Mouse (Mus musculus): ENCODE measurements at regions not wholly inside any gene's neighbourhood (a gene's known extent, or its start where the extent isn't known, plus 50 kb on each side); places are given as distances from the start of the nearest gene placed in this dataset.

GRCm38 (mm10) chr2:133614672-133615071, 62.7 kb downstream of the Bmp2 start:
- no peaks in the 10 kb centered on the region for H3K36me3 ChIP-seq (replicated peaks; ENCODE audit: control insufficient read depth, insufficient read depth)
- H3K4me2 ChIP-seq (replicated peaks) = no peak overlapping the region
- H3K27me3 ChIP-seq (ENCODE audit: control insufficient read depth, insufficient read depth, low read length) = no peaks in the 10 kb centered on the region
- H3K4me1 ChIP-seq (replicated peaks; ENCODE audit: control insufficient read depth, insufficient read depth, low read length) = no peaks in the 10 kb centered on the region
- ATAC-seq (ENCODE audit: low FRiP score) (peak; percentile 43; the same call in 1 of the 2 replicates), DNase-seq (ENCODE audit: low spot score) (peak; percentile 57)
- WGBS = 22% methylated on average over 4 of the region's 4 CpGs
- H3K9me3 ChIP-seq (ENCODE audit: control insufficient read depth, low read length) = no peaks in the 10 kb centered on the region
- H3K9ac ChIP-seq = no peak overlapping the region
- no peak overlapping the region for H3K27ac ChIP-seq
- no peak overlapping the region for H3K4me3 ChIP-seq (replicated peaks; ENCODE audit: low read length)

- Histone ChIP-seq H3K4me3 (replicated peaks; ENCODE audit: low read length) (no peak overlapping the region), H3K9ac (no peak overlapping the region)
Observed at GRCm38 (mm10) chr2:133615299-133615698, 63.3 kb downstream of the Bmp2 start.

DNA sequence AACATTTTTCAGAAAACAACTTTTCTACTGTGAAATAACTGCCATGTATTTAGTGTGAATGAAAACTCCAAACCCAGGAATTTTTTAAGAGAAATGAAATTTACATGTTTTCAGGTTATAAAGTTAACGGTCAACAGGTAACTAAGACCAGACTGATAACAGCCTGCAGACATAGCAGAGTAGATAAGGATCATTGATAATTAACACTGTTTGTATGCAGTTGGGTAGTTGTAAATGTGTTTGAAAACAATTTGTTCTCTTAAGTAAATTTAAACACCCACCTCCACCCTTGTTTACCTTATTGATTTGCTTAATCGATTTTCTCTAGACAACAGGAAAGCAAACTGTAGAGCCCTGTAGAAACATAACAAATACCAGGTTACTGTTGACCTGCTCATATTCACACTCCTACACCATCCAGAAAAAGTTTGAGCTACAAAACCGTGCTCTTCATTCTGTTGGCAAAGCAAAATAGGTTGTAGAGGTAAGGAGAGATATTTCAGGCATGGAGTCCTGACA, 65.4 kb downstream of the Bmp2 start:
- H3K36me3 ChIP-seq (replicated peaks; ENCODE audit: control insufficient read depth, insufficient read depth) = no peaks in the 10 kb centered on the region
- H3K27me3 ChIP-seq (ENCODE audit: control insufficient read depth, insufficient read depth, low read length) = no peaks in the 10 kb centered on the region
- H3K9me3 ChIP-seq (ENCODE audit: control insufficient read depth, low read length) = no peaks in the 10 kb centered on the region
- no peak overlapping the region for H3K9ac ChIP-seq
- ATAC-seq (ENCODE audit: low FRiP score) (no peak), DNase-seq (ENCODE audit: low spot score) (no peak)
- H3K27ac ChIP-seq = no peak overlapping the region
- H3K4me3 ChIP-seq (replicated peaks; ENCODE audit: low read length) = no peak overlapping the region
- H3K4me1 ChIP-seq (replicated peaks; ENCODE audit: control insufficient read depth, insufficient read depth, low read length) = no peaks in the 10 kb centered on the region
- no peak overlapping the region for H3K4me2 ChIP-seq (replicated peaks)
- 89% methylated on average over 3 of the region's 3 CpGs for WGBS

More at GRCm38 (mm10) chr2:133615299-133615698, 63.3 kb downstream of the Bmp2 start:
- Histone ChIP-seq H3K9me3 (ENCODE audit: control insufficient read depth, low read length) (no peaks in the 10 kb centered on the region), H3K36me3 (replicated peaks; ENCODE audit: control insufficient read depth, insufficient read depth) (no peaks in the 10 kb centered on the region), H3K4me1 (replicated peaks; ENCODE audit: control insufficient read depth, insufficient read depth, low read length) (no peaks in the 10 kb centered on the region), H3K27ac (no peak overlapping the region), H3K27me3 (ENCODE audit: control insufficient read depth, insufficient read depth, low read length) (no peaks in the 10 kb centered on the region), H3K4me2 (replicated peaks) (no peak overlapping the region)
- WGBS = 85% methylated on average over 3 of the region's 3 CpGs
- no peak for DNase-seq (ENCODE audit: low spot score)
- no peak for ATAC-seq (ENCODE audit: low FRiP score)

DNA sequence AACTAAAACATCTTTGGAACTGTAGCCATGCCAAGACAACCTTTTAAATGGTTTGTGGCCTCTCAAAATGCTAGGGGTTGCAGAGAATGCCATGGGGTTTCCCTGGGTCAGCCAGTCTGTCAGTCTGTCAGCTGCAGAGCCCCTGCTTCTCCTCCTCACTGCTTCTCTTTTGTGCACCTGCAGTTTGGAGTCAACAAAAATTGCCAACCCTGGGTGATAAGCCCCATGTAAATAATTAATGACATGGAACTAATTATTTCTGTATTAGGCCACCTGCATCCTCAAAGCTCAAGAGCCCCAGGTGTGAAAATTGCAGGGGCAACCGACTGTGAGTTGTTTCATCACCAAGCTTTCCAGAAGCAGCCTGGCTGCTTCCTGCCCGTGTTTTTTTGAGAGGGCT, 70.6 kb downstream of the Bmp2 start:
- no peak overlapping the region for H3K27ac ChIP-seq
- no peak overlapping the region for H3K9ac ChIP-seq
- 17% methylated on average over 2 of the region's 2 CpGs for whole genome bisulfite sequencing
- H3K36me3 ChIP-seq (replicated peaks; ENCODE audit: control insufficient read depth, insufficient read depth) = no peaks in the 10 kb centered on the region
- H3K4me1 ChIP-seq (replicated peaks; ENCODE audit: control insufficient read depth, insufficient read depth, low read length) = no peaks in the 10 kb centered on the region
- H3K9me3 ChIP-seq (ENCODE audit: control insufficient read depth, low read length) = no peaks in the 10 kb centered on the region
- no peak overlapping the region for H3K4me2 ChIP-seq (replicated peaks)
- no peaks in the 10 kb centered on the region for H3K27me3 ChIP-seq (ENCODE audit: control insufficient read depth, insufficient read depth, low read length)
- no peak overlapping the region for H3K4me3 ChIP-seq (replicated peaks; ENCODE audit: low read length)
- ATAC-seq (ENCODE audit: low FRiP score) = no peak
- DNase-seq (ENCODE audit: low spot score) = no peak

DNA sequence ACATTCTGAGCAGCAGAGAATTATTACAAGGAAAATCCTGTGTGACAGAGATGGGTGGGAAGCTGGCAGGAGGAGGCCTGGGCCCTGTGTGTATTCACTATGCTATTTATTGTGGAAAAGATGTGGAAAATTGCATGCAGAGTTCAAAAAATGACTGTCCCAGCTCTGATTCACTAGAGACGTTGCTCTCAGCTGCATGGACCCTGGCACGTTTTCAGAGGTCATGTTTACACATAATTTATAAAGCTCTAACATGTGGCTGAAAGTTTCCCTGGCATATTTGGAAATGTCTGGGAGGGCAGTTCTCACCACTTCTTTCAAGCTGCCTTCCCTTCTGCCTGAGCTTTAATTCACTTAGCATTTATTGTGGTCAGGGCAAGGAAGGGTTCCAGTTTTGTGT, 73.6 kb downstream of the Bmp2 start:
- Histone ChIP-seq H3K4me2 (replicated peaks) (no peak overlapping the region), H3K27me3 (ENCODE audit: control insufficient read depth, insufficient read depth, low read length) (no peaks in the 10 kb centered on the region), H3K4me3 (replicated peaks; ENCODE audit: low read length) (no peak overlapping the region), H3K9me3 (ENCODE audit: control insufficient read depth, low read length) (no peaks in the 10 kb centered on the region), H3K27ac (no peak overlapping the region), H3K9ac (no peak overlapping the region), H3K4me1 (replicated peaks; ENCODE audit: control insufficient read depth, insufficient read depth, low read length) (no peaks in the 10 kb centered on the region), H3K36me3 (replicated peaks; ENCODE audit: control insufficient read depth, insufficient read depth) (no peaks in the 10 kb centered on the region)
- ATAC-seq (ENCODE audit: low FRiP score) (no peak), DNase-seq (ENCODE audit: low spot score) (no peak)
- WGBS = 52% methylated on average over 2 of the region's 2 CpGs

- Histone ChIP-seq H3K4me1 (replicated peaks; ENCODE audit: control insufficient read depth, insufficient read depth, low read length) (no peaks in the 10 kb centered on the region), H3K9ac (no peak overlapping the region), H3K4me3 (replicated peaks; ENCODE audit: low read length) (no peak overlapping the region), H3K36me3 (replicated peaks; ENCODE audit: control insufficient read depth, insufficient read depth) (no peaks in the 10 kb centered on the region), H3K9me3 (ENCODE audit: control insufficient read depth, low read length) (no peaks in the 10 kb centered on the region), H3K27me3 (ENCODE audit: control insufficient read depth, insufficient read depth, low read length) (no peaks in the 10 kb centered on the region), H3K27ac (no peak overlapping the region), H3K4me2 (replicated peaks) (no peak overlapping the region)
- DNase-seq (ENCODE audit: low spot score) (no peak), ATAC-seq (ENCODE audit: low FRiP score) (no peak)
- WGBS = 83% methylated on average over 6 of the region's 6 CpGs
Observed at GRCm38 (mm10) chr2:133628874-133629273, 76.9 kb downstream of the Bmp2 start.

DNA sequence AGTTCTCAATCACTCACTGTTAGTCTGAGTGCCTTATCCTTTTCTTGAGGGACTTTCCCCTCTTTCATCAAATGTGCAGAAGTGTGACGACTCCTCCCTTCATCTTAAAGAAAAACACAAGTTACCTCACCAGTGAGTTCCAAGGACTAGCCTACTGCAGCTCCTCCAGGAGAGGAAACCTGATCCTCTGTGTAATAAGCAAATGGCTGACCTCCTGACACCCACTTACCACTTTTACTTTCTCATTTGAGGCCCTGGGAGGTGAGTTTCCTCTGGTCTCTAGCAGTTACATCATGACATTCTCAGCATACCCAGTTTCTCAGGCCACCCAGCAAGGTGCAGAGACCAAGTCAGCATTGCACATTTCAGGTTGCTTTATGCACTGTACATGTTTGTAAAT, 83.5 kb downstream of the Bmp2 start:
- Histone ChIP-seq H3K9me3 (ENCODE audit: control insufficient read depth, low read length) (no peaks in the 10 kb centered on the region), H3K36me3 (replicated peaks; ENCODE audit: control insufficient read depth, insufficient read depth) (no peaks in the 10 kb centered on the region), H3K4me3 (replicated peaks; ENCODE audit: low read length) (no peak overlapping the region), H3K27me3 (ENCODE audit: control insufficient read depth, insufficient read depth, low read length) (no peaks in the 10 kb centered on the region), H3K4me1 (replicated peaks; ENCODE audit: control insufficient read depth, insufficient read depth, low read length) (no peaks in the 10 kb centered on the region), H3K9ac (no peak overlapping the region), H3K4me2 (replicated peaks) (no peak overlapping the region), H3K27ac (no peak overlapping the region)
- DNase-seq (ENCODE audit: low spot score) = no peak
- WGBS = 28% methylated on average over 1 of the region's 1 CpGs
- no peak for ATAC-seq (ENCODE audit: low FRiP score)

- 89% methylated on average over 6 of the region's 6 CpGs for whole genome bisulfite sequencing
- ATAC-seq (ENCODE audit: low FRiP score) = no peak
- Histone ChIP-seq H3K9ac (no peak overlapping the region), H3K4me3 (replicated peaks; ENCODE audit: low read length) (no peak overlapping the region), H3K27ac (no peak overlapping the region), H3K27me3 (ENCODE audit: control insufficient read depth, insufficient read depth, low read length) (no peaks in the 10 kb centered on the region), H3K36me3 (replicated peaks; ENCODE audit: control insufficient read depth, insufficient read depth) (no peaks in the 10 kb centered on the region), H3K9me3 (ENCODE audit: control insufficient read depth, low read length) (no peaks in the 10 kb centered on the region), H3K4me1 (replicated peaks; ENCODE audit: control insufficient read depth, insufficient read depth, low read length) (no peaks in the 10 kb centered on the region), H3K4me2 (replicated peaks) (no peak overlapping the region)
- DNase-seq (ENCODE audit: low spot score) = no peak
Observed at GRCm38 (mm10) chr2:133649874-133650481, 98.0 kb downstream of the Bmp2 start.

- no peak for ATAC-seq (ENCODE audit: low FRiP score)
- no peaks in the 10 kb centered on the region for H3K27me3 ChIP-seq (ENCODE audit: control insufficient read depth, insufficient read depth, low read length)
- H3K36me3 ChIP-seq (replicated peaks; ENCODE audit: control insufficient read depth, insufficient read depth) = no peaks in the 10 kb centered on the region
- H3K4me3 ChIP-seq (replicated peaks; ENCODE audit: low read length) = no peak overlapping the region
- H3K9ac ChIP-seq = no peak overlapping the region
- H3K4me2 ChIP-seq (replicated peaks) = no peak overlapping the region
- H3K27ac ChIP-seq = no peak overlapping the region
- no peak for DNase-seq (ENCODE audit: low spot score)
- 70% methylated on average over 9 of the region's 9 CpGs for WGBS
- H3K4me1 ChIP-seq (replicated peaks; ENCODE audit: control insufficient read depth, insufficient read depth, low read length) = no peaks in the 10 kb centered on the region
- no peaks in the 10 kb centered on the region for H3K9me3 ChIP-seq (ENCODE audit: control insufficient read depth, low read length)
Observed at GRCm38 (mm10) chr2:133666331-133667054, 114.5 kb downstream of the Bmp2 start.
